Mouse (Mus musculus): Measurements from ENCODE around the gene Ociad2.

- TF ChIP-seq POLR2A (IDR thresholded peaks at IDR 0.05; ENCODE audit: borderline replicate concordance, control insufficient read depth, low read depth, low read length): no peak
- no peak for TF ChIP-seq CTCF (IDR thresholded peaks at IDR 0.05; ENCODE audit: control insufficient read depth, insufficient read depth, low read length)
Measured at GRCm38 (mm10) chr5:73359134-73359751, 18.4 kb upstream of the Ociad2 start.
